Mouse (Mus musculus): ENCODE results near the gene Cdyl. TPM values are rescaled to one million over a fixed set of nuclear protein-coding genes. Genes with fewer than 3 reads are reported as not detected.

The Cdyl gene
- polyA plus RNA-seq, 1 experiment: 2.8 TPM

GRCm38 (mm10) chr13:35681361-35681760, 21.7 kb downstream of the Cdyl start:
- DNase-seq (ENCODE audit: low read depth, low spot score): no peak
- 77% methylated on average over 3 of the region's 3 CpGs for WGBS

- 62% methylated on average over 8 of the region's 8 CpGs for WGBS
- no peak for DNase-seq (ENCODE audit: low read depth, low spot score)
Measured at GRCm38 (mm10) chr13:35686273-35686672, 26.6 kb downstream of the Cdyl start.

GRCm38 (mm10) chr13:35689560-35689959, 29.9 kb downstream of the Cdyl start:
- 74% methylated on average over 3 of the region's 3 CpGs for WGBS
- DNase-seq (ENCODE audit: low read depth, low spot score): no peak

- DNase-seq (ENCODE audit: low read depth, low spot score): no peak
- WGBS: 83% methylated on average over 4 of the region's 4 CpGs
Measured at GRCm38 (mm10) chr13:35717658-35718057, 58.0 kb downstream of the Cdyl start.

GRCm38 (mm10) chr13:35719581-35719980, 59.9 kb downstream of the Cdyl start:
- no peak for DNase-seq (ENCODE audit: low read depth, low spot score)
- WGBS: 81% methylated on average over 6 of the region's 6 CpGs

- WGBS: 46% methylated on average over 1 of the region's 1 CpGs
- no peak for DNase-seq (ENCODE audit: low read depth, low spot score)
Measured at GRCm38 (mm10) chr13:35723073-35723472, 63.4 kb downstream of the Cdyl start.

- 94% methylated on average over 3 of the region's 3 CpGs for WGBS
- DNase-seq (ENCODE audit: low read depth, low spot score): no peak
Measured at GRCm38 (mm10) chr13:35726025-35726424, 66.4 kb downstream of the Cdyl start.

- WGBS: 82% methylated on average over 4 of the region's 4 CpGs
- no peak for DNase-seq (ENCODE audit: low read depth, low spot score)
Measured at GRCm38 (mm10) chr13:35732131-35732530, 72.5 kb downstream of the Cdyl start.

GRCm38 (mm10) chr13:35732891-35733596, 73.4 kb downstream of the Cdyl start:
- no peak for DNase-seq (ENCODE audit: low read depth, low spot score)
- WGBS: 88% methylated on average over 5 of the region's 5 CpGs

- 52% methylated on average over 2 of the region's 2 CpGs for WGBS
- no peak for DNase-seq (ENCODE audit: low read depth, low spot score)
Measured at GRCm38 (mm10) chr13:35737565-35737964, 77.9 kb downstream of the Cdyl start.

- DNase-seq (ENCODE audit: low read depth, low spot score): no peak
- WGBS: 66% methylated on average over 2 of the region's 2 CpGs
Measured at GRCm38 (mm10) chr13:35738210-35738609, 78.6 kb downstream of the Cdyl start.

GRCm38 (mm10) chr13:35739473-35739872, 79.8 kb downstream of the Cdyl start:
- WGBS: 66% methylated on average over 10 of the region's 10 CpGs

GRCm38 (mm10) chr13:35740301-35741039, 80.8 kb downstream of the Cdyl start:
- 2% methylated on average over 61 of the region's 61 CpGs for WGBS
- DNase-seq (ENCODE audit: low read depth, low spot score): peak; percentile 32

More at GRCm38 (mm10) chr13:35739473-35739872, 79.8 kb downstream of the Cdyl start:
- no peak for DNase-seq (ENCODE audit: low read depth, low spot score)

- under 1% methylated on average over 68 of the region's 68 CpGs for WGBS
Measured at GRCm38 (mm10) chr13:35741040-35741619, 81.5 kb downstream of the Cdyl start.

GRCm38 (mm10) chr13:35741620-35742421, 82.2 kb downstream of the Cdyl start:
- WGBS: under 1% methylated on average over 90 of the region's 93 CpGs
- no peak for DNase-seq (ENCODE audit: low read depth, low spot score)

More at GRCm38 (mm10) chr13:35741040-35741619, 81.5 kb downstream of the Cdyl start:
- DNase-seq (ENCODE audit: low read depth, low spot score): peak; percentile 67

GRCm38 (mm10) chr13:35742696-35743095, 83.1 kb downstream of the Cdyl start:
- 37% methylated on average over 4 of the region's 4 CpGs for WGBS
- no peak for DNase-seq (ENCODE audit: low read depth, low spot score)

- DNase-seq (ENCODE audit: low read depth, low spot score): no peak
- WGBS: 57% methylated on average over 1 of the region's 1 CpGs
Measured at GRCm38 (mm10) chr13:35743196-35743595, 83.6 kb downstream of the Cdyl start.

- 65% methylated on average over 4 of the region's 4 CpGs for WGBS
- no peak for DNase-seq (ENCODE audit: low read depth, low spot score)
Measured at GRCm38 (mm10) chr13:35749194-35749593, 89.6 kb downstream of the Cdyl start.

GRCm38 (mm10) chr13:35749680-35750079, 90.0 kb downstream of the Cdyl start:
- 73% methylated on average over 5 of the region's 5 CpGs for WGBS
- DNase-seq (ENCODE audit: low read depth, low spot score): no peak

- 43% methylated on average over 7 of the region's 7 CpGs for WGBS
- no peak for DNase-seq (ENCODE audit: low read depth, low spot score)
Measured at GRCm38 (mm10) chr13:35752046-35752445, 92.4 kb downstream of the Cdyl start.
